Mouse (Mus musculus) liver, postnatal 0 days (tissue): ENCODE data around the gene Pde7b. TPM values are rescaled to one million over a fixed set of nuclear protein-coding genes. Genes with fewer than 3 reads are reported as not detected.

Experiments used
- ATAC-seq: fragments of 200-750 bp; cut with Nextera tagmentation; 2 replicates; pipeline ENCODE4 v1.8.0; 2017; ENCODE audit warnings: mild to moderate bottlenecking, moderate library complexity
- DNase-seq: peaks from one replicate; pipeline ENCODE4 v3.0.0-alpha.2; 2016
- H3K27ac ChIP-seq: fragments of 300-500 bp; sonication (generic); 2 replicates; pipeline ENCODE4 v1.5.1; 2014; ENCODE audit warnings: antibody characterized with exemption, moderate library complexity, mild to moderate bottlenecking, low read depth
- H3K27me3 ChIP-seq: fragments of 300-500 bp; sonication (generic); 2 replicates; pipeline ENCODE4 v1.6.1; 2014; ENCODE audit warnings: low read length, control low read depth, mixed read lengths; ENCODE audit not compliant: insufficient read depth
- H3K36me3 ChIP-seq: fragments of 300-500 bp; sonication (generic); replicated peaks from 2 replicates; pipeline ENCODE4 v1.6.1; 2014; ENCODE audit warnings: mild to moderate bottlenecking, control low read depth, low read length, moderate library complexity, mixed read lengths; ENCODE audit not compliant: insufficient read depth
- H3K4me1 ChIP-seq: fragments of 300-500 bp; sonication (generic); 2 replicates; pipeline ENCODE4 v1.6.1; 2014; ENCODE audit warnings: antibody characterized with exemption, mild to moderate bottlenecking, control low read depth; ENCODE audit not compliant: insufficient read depth
- H3K4me2 ChIP-seq: fragments of 300-500 bp; sonication (generic); 2 replicates; pipeline ENCODE4 v1.6.1; 2014; ENCODE audit warnings: low read depth, mild to moderate bottlenecking, low read length, moderate library complexity, mixed read lengths
- H3K4me3 ChIP-seq: fragments of 300-500 bp; sonication (generic); 2 replicates; pipeline ENCODE4 v1.5.1; 2014; ENCODE audit warnings: low read depth, low read length
- H3K9ac ChIP-seq: fragments of 300-500 bp; sonication (generic); replicated peaks from 2 replicates; pipeline ENCODE4 v1.6.1; 2014; ENCODE audit warnings: mild to moderate bottlenecking, moderate library complexity
- H3K9me3 ChIP-seq: fragments of 300-500 bp; sonication (generic); 2 replicates; pipeline ENCODE4 v1.6.1; 2016; ENCODE audit warnings: mild to moderate bottlenecking, control low read depth, low read length, mixed read lengths
- CTCF ChIP-seq: sonication (generic); IDR thresholded peaks from 2 replicates; pipeline ENCODE4 v1.5.1; 2016; ENCODE audit warnings: antibody characterized with exemption, low read depth
- EP300 ChIP-seq: IDR thresholded peaks from 2 replicates; pipeline ENCODE4 v1.6.1; 2016; ENCODE audit warnings: antibody characterized with exemption, low read depth, mild to moderate bottlenecking
- WGBS: fragments of 180-500 bp; shearing (Covaris S2); extraction: QIAGEN DNeasy Blood & Tissue Kit; methylation state at CpG from one replicate; pipeline ENCODE4 v1.1.7; 2014; ENCODE audit not compliant: insufficient replicate concordance; 5-methylcytosine and 5-hydroxymethylcytosine counted together
- polyA plus RNA-seq: library from polyadenylated mRNA; unstranded; fragments of >200 nt; fragmentation: Nextera tagmentation; extraction: Ambion mirVana; gene quantifications from 2 replicates; pipeline ENCODE4 v1.2.1, GENCODE M21; 2015

Gene Pde7b
- polyA plus RNA-seq, 1 experiment from 2014 or later, result 0.66 TPM

- H3K27me3 ChIP-seq, result no peaks in the 10 kb centered on the region
- H3K9me3 ChIP-seq, result no peaks in the 10 kb centered on the region
- H3K4me1 ChIP-seq, result peaks cover 2% of the 10 kb centered on the region; the same call in 1 of the 2 replicates
- no peak overlapping the region for H3K4me3 ChIP-seq
- TF ChIP-seq CTCF (no peak), EP300 (no peak)
- no peak for ATAC-seq
- no peaks in the 10 kb centered on the region for H3K36me3 ChIP-seq
- H3K4me2 ChIP-seq, result no peak overlapping the region
- WGBS, result 69% methylated on average over 16 of the region's 16 CpGs
- no peak overlapping the region for H3K9ac ChIP-seq
- no peak for DNase-seq
- no peak overlapping the region for H3K27ac ChIP-seq
These were observed 99.0 kb downstream of the Pde7b start for GRCm38 (mm10) chr10:20625702-20626375.

GRCm38 (mm10) chr10:20621661-20622454 is 103.0 kb downstream of the Pde7b start:
- Histone ChIP-seq H3K9ac (no peak overlapping the region), H3K4me3 (no peak overlapping the region), H3K9me3 (no peaks in the 10 kb centered on the region), H3K4me1 (no peaks in the 10 kb centered on the region), H3K27ac (peak overlapping the region; percentile 52), H3K27me3 (no peaks in the 10 kb centered on the region), H3K4me2 (peak overlapping the region; percentile 19; the same call in 1 of the 2 replicates), H3K36me3 (no peaks in the 10 kb centered on the region)
- DNase-seq, result no peak
- TF ChIP-seq CTCF, result no peak
- peak; percentile 75 for ATAC-seq
- 58% methylated on average over 8 of the region's 8 CpGs for WGBS

GRCm38 (mm10) chr10:20606007-20606406 is 118.9 kb downstream of the Pde7b start:
- H3K4me1 ChIP-seq, result no peaks in the 10 kb centered on the region
- TF ChIP-seq EP300 (no peak), CTCF (no peak)
- no peak overlapping the region for H3K4me3 ChIP-seq
- no peaks in the 10 kb centered on the region for H3K27me3 ChIP-seq
- no peak overlapping the region for H3K27ac ChIP-seq
- DNase-seq (no peak), ATAC-seq (no peak)
- WGBS, result 72% methylated on average over 2 of the region's 2 CpGs
- H3K9ac ChIP-seq, result no peak overlapping the region
- H3K36me3 ChIP-seq, result no peaks in the 10 kb centered on the region
- H3K4me2 ChIP-seq, result no peak overlapping the region
- H3K9me3 ChIP-seq, result no peaks in the 10 kb centered on the region

GRCm38 (mm10) chr10:20595107-20595810 is 129.6 kb downstream of the Pde7b start:
- no peak for DNase-seq
- WGBS, result 14% methylated on average over 5 of the region's 5 CpGs
- H3K4me1 ChIP-seq, result peaks cover 15% of the 10 kb centered on the region; the same call in 1 of the 2 replicates
- H3K4me3 ChIP-seq, result no peak overlapping the region
- no peaks in the 10 kb centered on the region for H3K9me3 ChIP-seq
- ATAC-seq, result peak; percentile 48; the same call in 1 of the 2 replicates
- no peak overlapping the region for H3K4me2 ChIP-seq
- no peak overlapping the region for H3K27ac ChIP-seq
- no peaks in the 10 kb centered on the region for H3K27me3 ChIP-seq
- no peak overlapping the region for H3K9ac ChIP-seq
- H3K36me3 ChIP-seq, result no peaks in the 10 kb centered on the region
- TF ChIP-seq EP300 (no peak), CTCF (no peak)

- Histone ChIP-seq H3K27ac (no peak overlapping the region), H3K9me3 (no peaks in the 10 kb centered on the region), H3K9ac (no peak overlapping the region), H3K36me3 (no peaks in the 10 kb centered on the region), H3K27me3 (no peaks in the 10 kb centered on the region), H3K4me3 (no peak overlapping the region), H3K4me1 (peaks cover 23% of the 10 kb centered on the region; the same call in 1 of the 2 replicates), H3K4me2 (no peak overlapping the region)
- DNase-seq (no peak), ATAC-seq (no peak)
- TF ChIP-seq EP300 (no peak), CTCF (no peak)
- WGBS, result 54% methylated on average over 5 of the region's 5 CpGs
These were observed 130.9 kb downstream of the Pde7b start for GRCm38 (mm10) chr10:20594015-20594414.

- H3K27me3 ChIP-seq, result no peaks in the 10 kb centered on the region
- no peaks in the 10 kb centered on the region for H3K9me3 ChIP-seq
- peaks cover 19% of the 10 kb centered on the region; the same call in 1 of the 2 replicates for H3K4me1 ChIP-seq
- peak; percentile 38 for DNase-seq
- H3K27ac ChIP-seq, result 0 out of 2 replicates have a peak overlapping the region, but pooled peaks have one; percentile 30
- TF ChIP-seq CTCF, result no peak
- TF ChIP-seq EP300, result peak; percentile 60
- WGBS, result 10% methylated on average over 7 of the region's 7 CpGs
- H3K4me2 ChIP-seq, result peak overlapping the region; percentile 44
- no peak overlapping the region for H3K4me3 ChIP-seq
- no peak overlapping the region for H3K9ac ChIP-seq
- H3K36me3 ChIP-seq, result no peaks in the 10 kb centered on the region
- peak; percentile 81 for ATAC-seq
These were observed 134.8 kb downstream of the Pde7b start for GRCm38 (mm10) chr10:20590100-20590499.
